Mouse (Mus musculus): Measurements from ENCODE around the gene R3hdml. TPM values are rescaled to one million over a fixed set of nuclear protein-coding genes. Genes with fewer than 3 reads are reported as not detected.

The R3hdml gene
- polyA plus RNA-seq, 1 experiment from 2014 or later: 0.40 TPM

DNA sequence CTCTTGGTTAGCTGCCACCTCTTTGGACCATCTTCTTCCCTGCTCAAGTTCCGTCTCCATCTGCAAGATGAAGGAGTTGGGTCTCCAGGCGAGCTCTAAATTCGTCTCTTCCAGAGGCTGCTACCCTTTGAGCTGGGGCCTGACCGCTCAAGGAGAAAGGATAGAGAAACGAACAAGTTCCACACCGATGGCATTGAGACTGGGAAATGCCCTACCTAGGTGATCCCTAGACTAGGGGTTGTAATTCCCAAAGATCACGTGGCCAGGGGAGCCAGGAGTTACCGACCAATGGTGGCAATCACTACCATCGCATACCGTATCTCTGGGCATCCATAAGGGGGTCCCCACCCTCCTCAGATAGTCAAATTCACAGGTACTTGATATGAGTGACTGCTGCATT lies 50.6 kb downstream of the R3hdml start:
- 87% methylated on average over 10 of the region's 10 CpGs for WGBS

DNA sequence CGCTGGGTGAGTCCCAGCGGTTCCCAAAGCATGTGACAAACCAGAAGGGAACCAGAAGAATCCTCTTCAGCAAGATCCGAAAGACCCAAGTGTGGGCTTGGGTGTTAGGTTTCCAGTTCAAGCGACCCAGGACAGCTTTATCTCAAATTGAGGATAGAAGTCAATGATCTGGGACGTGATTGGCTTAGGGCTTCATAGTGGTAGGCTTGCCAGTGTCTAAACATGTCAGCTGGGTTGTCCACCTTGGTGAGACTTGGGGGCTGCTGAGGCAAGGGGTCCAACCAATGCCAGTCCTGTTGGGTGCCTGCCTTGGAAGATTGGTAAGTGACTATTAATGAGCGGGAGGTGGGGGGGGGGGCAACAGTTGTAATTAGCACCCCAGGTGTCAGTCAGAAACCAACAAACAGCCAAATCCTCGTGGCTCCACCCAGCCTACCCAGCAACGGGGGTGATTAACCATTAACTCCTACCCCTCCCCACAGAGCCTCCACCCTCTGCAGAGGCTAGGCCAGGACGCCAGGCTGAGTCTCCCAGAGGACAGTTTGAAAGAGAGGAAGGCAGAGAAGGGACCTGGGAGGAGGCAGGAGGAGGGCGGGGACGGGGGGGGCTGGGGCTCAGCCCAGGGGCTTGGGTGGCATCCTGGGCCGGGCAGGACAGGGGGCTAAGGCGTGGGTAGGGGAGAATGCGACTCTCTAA lies 54.7 kb downstream of the R3hdml start:
- Histone ChIP-seq H3K27me3 (ENCODE audit: control insufficient read depth, insufficient read depth, low read length) (no peaks in the 10 kb centered on the region), H3K27ac (replicated peaks) (no peak overlapping the region), H3K9me3 (ENCODE audit: control insufficient read depth, low read length) (no peaks in the 10 kb centered on the region), H3K36me3 (ENCODE audit: control insufficient read depth, insufficient read depth, low read length) (no peaks in the 10 kb centered on the region), H3K4me1 (replicated peaks; ENCODE audit: control insufficient read depth, insufficient read depth) (no peaks in the 10 kb centered on the region), H3K4me3 (ENCODE audit: low read depth, low read length) (no peak overlapping the region), H3K4me2 (replicated peaks; ENCODE audit: low read depth) (no peak overlapping the region), H3K9ac (ENCODE audit: low read length) (no peak overlapping the region)
- TF ChIP-seq EP300 (optimal IDR thresholded peaks at IDR 0.05) (no peak), CTCF (IDR thresholded peaks at IDR 0.05; ENCODE audit: low read depth) (no peak)
- ATAC-seq (ENCODE audit: low FRiP score, low TSS enrichment) (peak; percentile 58), DNase-seq (ENCODE audit: low spot score) (peak; percentile 45)
- WGBS: 61% methylated on average over 14 of the region's 14 CpGs

More for the DNA sequence above, 50.6 kb downstream of the R3hdml start:
- H3K36me3 ChIP-seq (ENCODE audit: control insufficient read depth, insufficient read depth, low read length): no peaks in the 10 kb centered on the region
- H3K27ac ChIP-seq (replicated peaks): no peak overlapping the region
- no peaks in the 10 kb centered on the region for H3K27me3 ChIP-seq (ENCODE audit: control insufficient read depth, insufficient read depth, low read length)
- TF ChIP-seq EP300 (optimal IDR thresholded peaks at IDR 0.05) (no peak), CTCF (IDR thresholded peaks at IDR 0.05; ENCODE audit: low read depth) (no peak)
- no peak overlapping the region for H3K9ac ChIP-seq (ENCODE audit: low read length)
- H3K4me2 ChIP-seq (replicated peaks; ENCODE audit: low read depth): no peak overlapping the region
- ATAC-seq (ENCODE audit: low FRiP score, low TSS enrichment) (no peak), DNase-seq (ENCODE audit: low spot score) (no peak)
- H3K4me3 ChIP-seq (ENCODE audit: low read depth, low read length): no peak overlapping the region
- H3K4me1 ChIP-seq (replicated peaks; ENCODE audit: control insufficient read depth, insufficient read depth): no peaks in the 10 kb centered on the region
- H3K9me3 ChIP-seq (ENCODE audit: control insufficient read depth, low read length): no peaks in the 10 kb centered on the region

DNA sequence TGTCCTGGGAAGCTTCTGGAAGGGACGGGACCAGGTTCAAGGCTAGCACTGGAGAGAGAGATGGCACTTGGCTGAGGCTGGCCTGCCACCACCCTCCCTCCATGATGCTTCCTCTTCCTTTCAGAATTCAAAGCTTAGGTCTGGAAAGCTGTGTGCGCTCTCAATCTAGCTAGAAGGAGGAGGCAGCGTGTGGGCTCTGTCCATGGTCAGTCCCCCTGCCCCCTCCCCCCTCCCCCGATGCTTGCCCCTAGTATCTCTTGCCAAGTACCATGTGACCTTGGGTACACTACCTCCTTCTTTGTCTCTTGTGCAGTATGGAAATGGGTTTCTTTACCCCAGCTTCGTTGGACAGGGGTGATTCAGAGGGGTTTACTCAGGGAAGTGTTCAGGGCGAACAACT lies 56.7 kb downstream of the R3hdml start:
- no peaks in the 10 kb centered on the region for H3K4me1 ChIP-seq (replicated peaks; ENCODE audit: control insufficient read depth, insufficient read depth)
- no peak overlapping the region for H3K4me3 ChIP-seq (ENCODE audit: low read depth, low read length)
- ATAC-seq (ENCODE audit: low FRiP score, low TSS enrichment) (no peak), DNase-seq (ENCODE audit: low spot score) (no peak)
- no peaks in the 10 kb centered on the region for H3K9me3 ChIP-seq (ENCODE audit: control insufficient read depth, low read length)
- H3K9ac ChIP-seq (ENCODE audit: low read length): no peak overlapping the region
- 65% methylated on average over 5 of the region's 6 CpGs for WGBS
- no peak overlapping the region for H3K4me2 ChIP-seq (replicated peaks; ENCODE audit: low read depth)
- no peaks in the 10 kb centered on the region for H3K27me3 ChIP-seq (ENCODE audit: control insufficient read depth, insufficient read depth, low read length)
- no peak overlapping the region for H3K27ac ChIP-seq (replicated peaks)
- TF ChIP-seq EP300 (optimal IDR thresholded peaks at IDR 0.05): no peak
- H3K36me3 ChIP-seq (ENCODE audit: control insufficient read depth, insufficient read depth, low read length): no peaks in the 10 kb centered on the region

DNA sequence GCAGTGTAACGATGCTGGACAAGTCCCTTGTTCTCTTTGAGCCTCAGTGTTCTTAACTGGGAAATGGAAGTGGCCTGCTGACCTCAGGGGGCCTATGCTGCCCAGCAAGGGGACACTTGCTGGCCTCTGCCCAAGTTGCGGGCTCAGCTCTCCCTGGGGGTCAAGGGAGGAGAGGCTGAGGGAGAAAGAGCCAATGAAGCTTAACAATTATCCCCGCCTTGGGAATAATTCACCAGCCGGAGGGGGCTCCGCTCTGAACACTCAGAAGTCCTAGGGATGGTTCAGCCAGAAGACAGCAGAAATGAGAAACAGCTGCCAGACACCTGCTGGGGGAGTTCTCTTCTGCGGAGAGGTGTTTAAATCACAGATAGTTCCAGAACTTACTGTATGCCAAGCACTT lies 57.7 kb downstream of the R3hdml start:
- ATAC-seq (ENCODE audit: low FRiP score, low TSS enrichment) (no peak), DNase-seq (ENCODE audit: low spot score) (no peak)
- TF ChIP-seq EP300 (optimal IDR thresholded peaks at IDR 0.05) (no peak), CTCF (IDR thresholded peaks at IDR 0.05; ENCODE audit: low read depth) (no peak)
- Histone ChIP-seq H3K27me3 (ENCODE audit: control insufficient read depth, insufficient read depth, low read length) (no peaks in the 10 kb centered on the region), H3K27ac (replicated peaks) (no peak overlapping the region), H3K4me1 (replicated peaks; ENCODE audit: control insufficient read depth, insufficient read depth) (no peaks in the 10 kb centered on the region), H3K9ac (ENCODE audit: low read length) (no peak overlapping the region), H3K36me3 (ENCODE audit: control insufficient read depth, insufficient read depth, low read length) (no peaks in the 10 kb centered on the region), H3K4me2 (replicated peaks; ENCODE audit: low read depth) (no peak overlapping the region), H3K4me3 (ENCODE audit: low read depth, low read length) (no peak overlapping the region), H3K9me3 (ENCODE audit: control insufficient read depth, low read length) (no peaks in the 10 kb centered on the region)
- WGBS: 35% methylated on average over 6 of the region's 6 CpGs

Other genes with a start within 250 kb of the R3hdml start
- 13.6 and 13.9 TPM in 2 replicates for gene Jph2, start 94.3 kb upstream of the R3hdml start, polyA plus RNA-seq (2015; fragmentation: Nextera tagmentation; extraction: Ambion mirVana)
- gene Oser1, start 67.6 kb upstream of the R3hdml start, polyA plus RNA-seq (2015; fragmentation: Nextera tagmentation; extraction: Ambion mirVana): 79.8 and 81.4 TPM in 2 replicates
- gene Gdap1l1, start 53.8 kb upstream of the R3hdml start, polyA plus RNA-seq (2015; fragmentation: Nextera tagmentation; extraction: Ambion mirVana): 1.9 and 2.7 TPM in 2 replicates
- gene Fitm2, start 19.7 kb upstream of the R3hdml start, polyA plus RNA-seq (2015; fragmentation: Nextera tagmentation; extraction: Ambion mirVana): 11.2 TPM in 2 replicates
- gene Hnf4a, start 14.5 kb downstream of the R3hdml start, polyA plus RNA-seq (2015; fragmentation: Nextera tagmentation; extraction: Ambion mirVana): 24.2 and 27.7 TPM in 2 replicates
- gene Ttpal, start 110.0 kb downstream of the R3hdml start, polyA plus RNA-seq (2015; fragmentation: Nextera tagmentation; extraction: Ambion mirVana): 19.9 and 20.8 TPM in 2 replicates
- gene Serinc3, start 152.8 kb downstream of the R3hdml start, polyA plus RNA-seq (2015; fragmentation: Nextera tagmentation; extraction: Ambion mirVana): 35.8 and 36.4 TPM in 2 replicates
- gene Pkig, start 166.1 kb downstream of the R3hdml start, polyA plus RNA-seq (2015; fragmentation: Nextera tagmentation; extraction: Ambion mirVana): 60.9 and 66.3 TPM in 2 replicates